Mouse (Mus musculus) limb, embryonic 14.5 days (tissue): Measurements from ENCODE around the gene E430018J23Rik. TPM values are rescaled to one million over a fixed set of nuclear protein-coding genes. Genes with fewer than 3 reads are reported as not detected.
A peak's percentile ranks its signal among the peaks of the same experiment; 100 is the strongest.
"Not testable (repeated sequence)": the region's sequence is repeated elsewhere in the genome, so short reads cannot be mapped to it uniquely, and the experiment has no call there.

Source experiments
- ATAC-seq: fragments of 200-750 bp; cut with Nextera tagmentation; 2 replicates; pipeline ENCODE4 v1.8.0; 2017; ENCODE audit warnings: low read depth, moderate number of reproducible peaks, moderate TSS enrichment; ENCODE audit not compliant: low FRiP score
- DNase-seq: peaks from one replicate; pipeline ENCODE4 v3.0.0-alpha.2; 2015; ENCODE audit warnings: low spot score
- H3K27ac ChIP-seq: fragments of 300-500 bp; sonication (generic); replicated peaks from 2 replicates; pipeline ENCODE4 v1.5.1; 2014; ENCODE audit warnings: low read depth, mild to moderate bottlenecking, low read length, moderate library complexity, mixed read lengths
- H3K27me3 ChIP-seq: fragments of 300-500 bp; sonication (generic); 2 replicates; pipeline ENCODE4 v1.6.1; 2014; ENCODE audit warnings: low read length, mixed read lengths; ENCODE audit not compliant: control insufficient read depth, insufficient read depth
- H3K36me3 ChIP-seq: fragments of 300-500 bp; sonication (generic); 2 replicates; pipeline ENCODE4 v1.6.1; 2014; ENCODE audit warnings: mild to moderate bottlenecking, low read length, moderate library complexity, mixed read lengths; ENCODE audit not compliant: control insufficient read depth, insufficient read depth
- H3K4me1 ChIP-seq: fragments of 300-500 bp; sonication (generic); 2 replicates; pipeline ENCODE4 v1.6.1; 2014; ENCODE audit warnings: antibody characterized with exemption, low read length, mixed read lengths; ENCODE audit not compliant: control insufficient read depth, insufficient read depth
- H3K4me2 ChIP-seq: fragments of 300-500 bp; sonication (generic); replicated peaks from 2 replicates; pipeline ENCODE4 v1.6.1; 2014; ENCODE audit warnings: low read depth, mild to moderate bottlenecking, low read length, moderate library complexity; ENCODE audit not compliant: severe bottlenecking
- H3K4me3 ChIP-seq: fragments of 300-500 bp; sonication (generic); replicated peaks from 2 replicates; pipeline ENCODE4 v1.5.1; 2014; ENCODE audit warnings: low read length
- H3K9ac ChIP-seq: fragments of 300-500 bp; sonication (generic); 2 replicates; pipeline ENCODE4 v1.6.1; 2014; ENCODE audit warnings: mild to moderate bottlenecking, low read depth, low read length, moderate library complexity; ENCODE audit not compliant: severe bottlenecking
- H3K9me3 ChIP-seq: fragments of 300-500 bp; sonication (generic); 2 replicates; pipeline ENCODE4 v1.6.1; 2016; ENCODE audit warnings: low read length; ENCODE audit not compliant: control insufficient read depth
- POLR2A ChIP-seq: fragments of 200-500 bp; IDR thresholded peaks from 2 replicates; pipeline ENCODE4 v1.8.0; 2012; ENCODE audit warnings: inconsistent platforms, mild to moderate bottlenecking, moderate library complexity, borderline replicate concordance; ENCODE audit not compliant: insufficient read depth, insufficient read length; ENCODE audit errors: extremely low read depth
- WGBS: fragments of 180-500 bp; shearing (Covaris S2); extraction: QIAGEN DNeasy Blood & Tissue Kit; methylation state at CpG from one replicate; pipeline ENCODE4 v1.1.7; 2014; 5-methylcytosine and 5-hydroxymethylcytosine counted together
- polyA plus RNA-seq, 2 experiments: library from polyadenylated mRNA; depleted of rRNA in 1 of 2; stranded (reverse) in 1 of 2; unstranded in 1 of 2; fragments of >200 nt; fragmentation: Nextera tagmentation in 1 of 2; extraction: Ambion mirVana in 1 of 2; gene quantifications; 2 replicates each; pipeline versions ENCODE4 v1.2.1 to v1.2.3; 2012 to 2014

The E430018J23Rik gene
- polyA plus RNA-seq, 2 experiments, result 7.3 to 8.8 TPM

DNA sequence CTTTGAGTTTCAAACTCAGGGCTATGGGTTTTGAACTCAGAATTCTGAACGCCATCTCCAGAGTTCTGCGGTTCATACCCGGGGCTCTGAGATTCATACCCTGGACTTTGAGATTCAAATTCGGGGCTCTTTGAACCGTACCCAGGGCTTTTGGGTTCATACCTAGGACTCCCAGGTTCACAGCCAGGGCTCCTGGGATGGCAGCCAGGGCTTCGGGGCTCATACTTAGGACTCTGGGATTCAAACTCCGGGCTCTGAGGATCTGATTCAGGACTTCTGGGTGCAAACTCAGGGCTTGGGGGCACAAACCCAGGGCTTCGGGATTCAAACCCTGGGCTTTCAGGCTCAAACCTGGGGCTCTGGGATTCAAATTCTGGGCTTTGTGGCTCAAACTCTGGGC, 49.1 kb downstream of the E430018J23Rik start:
- no peak overlapping the region for H3K27ac ChIP-seq

DNA sequence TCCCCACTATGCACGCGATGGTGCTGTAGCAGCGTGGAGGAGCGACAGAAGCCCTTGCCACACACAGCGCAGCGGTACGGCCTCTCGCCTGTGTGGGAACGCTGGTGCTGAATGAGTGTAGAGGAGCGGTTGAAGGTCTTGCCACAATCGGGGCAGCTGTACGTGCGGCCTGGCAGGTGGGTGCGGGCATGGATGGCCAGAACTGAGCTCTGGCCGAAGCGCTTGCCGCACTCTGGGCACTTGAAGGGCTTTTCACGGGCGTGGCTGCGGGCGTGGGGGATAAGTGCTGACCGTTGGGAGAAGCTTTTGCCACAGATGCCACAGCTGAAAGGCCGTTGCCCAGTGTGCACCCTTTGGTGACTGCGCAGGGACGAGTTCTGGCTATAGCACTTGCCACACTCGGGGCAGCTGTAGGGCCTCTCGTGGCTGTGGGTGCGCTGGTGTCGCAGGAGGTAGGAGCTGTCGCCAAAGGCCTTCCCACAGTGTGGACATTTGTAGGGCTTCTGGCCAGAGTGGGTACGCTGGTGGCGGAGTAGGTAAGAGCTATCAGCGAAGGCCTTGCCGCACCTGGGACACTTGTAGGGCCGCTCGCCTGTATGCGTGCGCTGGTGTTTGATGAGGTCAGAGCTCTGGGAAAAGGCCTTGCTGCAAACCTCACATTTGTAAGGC, 49.9 kb downstream of the E430018J23Rik start:
- WGBS, result 94% methylated on average over 38 of the region's 38 CpGs
- ATAC-seq (no peak), DNase-seq (no peak)
- Histone ChIP-seq H3K9ac (no peak overlapping the region), H3K9me3 (no peaks in the 10 kb centered on the region), H3K27ac (no peak overlapping the region), H3K36me3 (peaks cover 26% of the 10 kb centered on the region), H3K4me1 (peaks cover 8% of the 10 kb centered on the region), H3K4me3 (no peak overlapping the region), H3K27me3 (no peaks in the 10 kb centered on the region), H3K4me2 (no peak overlapping the region)
- no peak for TF ChIP-seq POLR2A

More for the DNA sequence above, 49.1 kb downstream of the E430018J23Rik start:
- Histone ChIP-seq H3K9ac (peak overlapping the region; percentile 91; the same call in 1 of the 2 replicates), H3K27me3 (no peaks in the 10 kb centered on the region), H3K4me2 (peak overlapping the region; percentile 83), H3K36me3 (peaks cover 26% of the 10 kb centered on the region), H3K4me3 (peak overlapping the region; percentile 97), H3K4me1 (peaks cover 8% of the 10 kb centered on the region), H3K9me3 (no peaks in the 10 kb centered on the region)
- 88% methylated on average over 8 of the region's 8 CpGs for WGBS
- no peak for ATAC-seq
- no peak for DNase-seq
- TF ChIP-seq POLR2A, result no peak

DNA sequence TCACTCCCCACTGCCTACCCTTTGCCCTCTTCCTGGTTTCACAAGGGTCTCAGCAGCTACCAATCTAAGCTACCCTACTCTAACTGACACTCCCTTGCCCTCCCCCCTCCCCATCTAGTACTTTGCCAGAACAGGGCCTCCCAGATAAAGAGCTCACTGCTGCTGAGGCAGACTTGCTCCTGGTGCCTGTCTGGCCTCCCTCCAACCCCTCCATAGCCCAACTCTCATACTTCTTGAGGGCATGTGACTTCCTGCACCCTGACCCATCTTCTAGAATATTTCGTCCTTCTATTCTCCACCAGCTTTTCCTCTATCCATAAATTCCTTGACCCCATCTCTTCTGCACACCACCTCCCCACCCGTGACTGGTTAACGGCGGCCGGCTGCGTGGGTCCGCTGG, 50.5 kb downstream of the E430018J23Rik start:
- no peak overlapping the region for H3K4me2 ChIP-seq
- no peak for TF ChIP-seq POLR2A
- H3K4me3 ChIP-seq, result no peak overlapping the region
- peaks cover 26% of the 10 kb centered on the region for H3K36me3 ChIP-seq
- no peaks in the 10 kb centered on the region for H3K9me3 ChIP-seq
- no peak overlapping the region for H3K27ac ChIP-seq
- WGBS, result 94% methylated on average over 7 of the region's 7 CpGs
- ATAC-seq, result no peak
- no peaks in the 10 kb centered on the region for H3K27me3 ChIP-seq
- H3K4me1 ChIP-seq, result peaks cover 8% of the 10 kb centered on the region
- DNase-seq, result no peak
- H3K9ac ChIP-seq, result no peak overlapping the region

DNA sequence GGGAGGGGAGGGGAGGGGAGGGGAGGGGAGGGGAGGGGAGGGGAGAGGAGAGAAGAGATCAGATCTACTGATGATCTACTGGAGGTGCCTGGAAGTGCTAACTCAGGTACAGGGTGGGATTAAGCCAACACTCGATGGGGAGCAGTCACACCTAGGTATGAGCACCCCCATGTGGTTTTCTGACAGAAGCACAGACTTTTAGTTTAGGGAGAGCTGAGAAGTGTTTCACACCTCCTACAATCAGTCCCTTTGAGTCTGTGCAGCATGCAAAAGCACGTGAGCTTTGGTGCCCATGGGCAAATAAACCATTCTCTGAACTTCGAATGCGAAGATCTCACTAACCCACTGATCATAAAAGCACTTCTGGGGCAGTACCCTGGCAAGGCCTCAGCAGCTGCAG, 51.1 kb downstream of the E430018J23Rik start:
- peaks cover 8% of the 10 kb centered on the region for H3K4me1 ChIP-seq
- DNase-seq (no peak), ATAC-seq (no peak)
- H3K27me3 ChIP-seq, result no peaks in the 10 kb centered on the region
- H3K4me3 ChIP-seq, result no peak overlapping the region
- H3K9ac ChIP-seq, result no peak overlapping the region
- no peaks in the 10 kb centered on the region for H3K9me3 ChIP-seq
- TF ChIP-seq POLR2A, result no peak
- whole genome bisulfite sequencing, result 60% methylated on average over 4 of the region's 4 CpGs
- H3K4me2 ChIP-seq, result no peak overlapping the region
- H3K36me3 ChIP-seq, result peaks cover 26% of the 10 kb centered on the region
- H3K27ac ChIP-seq, result no peak overlapping the region

- H3K36me3 ChIP-seq, result peaks cover 26% of the 10 kb centered on the region
- WGBS, result 91% methylated on average over 6 of the region's 6 CpGs
- H3K4me2 ChIP-seq, H3K9ac ChIP-seq, H3K27me3 ChIP-seq, H3K9me3 ChIP-seq, ATAC-seq, H3K4me3 ChIP-seq, DNase-seq, H3K4me1 ChIP-seq, H3K27ac ChIP-seq: not testable (repeated sequence)
Observed at GRCm38 (mm10) chr7:127341861-127342260, 51.6 kb downstream of the E430018J23Rik start.

DNA sequence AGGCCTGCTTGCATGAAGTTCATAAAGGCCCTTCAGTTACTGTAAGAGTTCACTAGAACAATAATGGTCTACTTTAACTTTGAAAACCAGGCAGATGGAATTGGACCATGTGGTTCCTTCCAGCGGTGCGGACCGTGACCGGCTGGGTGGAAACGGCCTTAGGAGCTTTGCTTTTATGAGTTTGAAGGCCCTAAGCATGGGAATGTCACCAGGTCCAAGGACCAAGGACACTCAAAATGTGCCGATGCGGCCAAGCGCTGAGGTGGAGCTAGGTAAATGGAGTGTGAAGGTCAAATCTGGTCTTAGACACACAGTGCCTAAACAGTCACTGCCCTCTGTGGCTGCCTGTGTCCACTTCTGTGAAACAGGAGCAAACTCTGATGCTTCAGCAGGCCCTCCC, 52.1 kb downstream of the E430018J23Rik start:
- H3K4me1 ChIP-seq, result peaks cover 3% of the 10 kb centered on the region; the same call in 1 of the 2 replicates
- no peaks in the 10 kb centered on the region for H3K27me3 ChIP-seq
- TF ChIP-seq POLR2A, result no peak
- DNase-seq (no peak), ATAC-seq (no peak)
- H3K4me2 ChIP-seq, result no peak overlapping the region
- no peak overlapping the region for H3K27ac ChIP-seq
- H3K36me3 ChIP-seq, result peaks cover 26% of the 10 kb centered on the region
- no peak overlapping the region for H3K9ac ChIP-seq
- WGBS, result 94% methylated on average over 8 of the region's 8 CpGs
- H3K9me3 ChIP-seq, result no peaks in the 10 kb centered on the region
- H3K4me3 ChIP-seq, result no peak overlapping the region

Other genes starting within 250 kb of the E430018J23Rik start
- 84.2 and 110 TPM in 2 replicates for gene Cd2bp2, start 197.6 kb downstream of the E430018J23Rik start, polyA plus RNA-seq (2012; rRNA removed)
- 54.2 and 61.0 TPM in 2 replicates for gene Cd2bp2, start 197.6 kb downstream of the E430018J23Rik start, polyA plus RNA-seq (2014; fragmentation: Nextera tagmentation; extraction: Ambion mirVana)
- 40.8 and 46.8 TPM in 2 replicates for gene Tbc1d10b, start 185.2 kb downstream of the E430018J23Rik start, polyA plus RNA-seq (2012; rRNA removed)
- gene Tbc1d10b, start 185.2 kb downstream of the E430018J23Rik start, polyA plus RNA-seq (2014; fragmentation: Nextera tagmentation; extraction: Ambion mirVana), result 27.1 and 29.3 TPM in 2 replicates
- 555 and 1,104 TPM in 2 replicates for gene Mylpf, start 184.7 kb downstream of the E430018J23Rik start, polyA plus RNA-seq (2012; rRNA removed)
- gene Mylpf, start 184.7 kb downstream of the E430018J23Rik start, polyA plus RNA-seq (2014; fragmentation: Nextera tagmentation; extraction: Ambion mirVana), result 413 and 609 TPM in 2 replicates
- 22.5 and 24.9 TPM in 2 replicates for gene Zfp553, start 160.6 kb downstream of the E430018J23Rik start, polyA plus RNA-seq (2012; rRNA removed)
- gene Zfp553, start 160.6 kb downstream of the E430018J23Rik start, polyA plus RNA-seq (2014; fragmentation: Nextera tagmentation; extraction: Ambion mirVana), result 19.4 and 20.1 TPM in 2 replicates
- gene Sept1, start 160.5 kb downstream of the E430018J23Rik start, polyA plus RNA-seq (2012; rRNA removed), result 14.9 and 22.2 TPM in 2 replicates
- 15.3 and 18.6 TPM in 2 replicates for gene Sept1, start 160.5 kb downstream of the E430018J23Rik start, polyA plus RNA-seq (2014; fragmentation: Nextera tagmentation; extraction: Ambion mirVana)
- gene Zfp771, start 149.4 kb downstream of the E430018J23Rik start, polyA plus RNA-seq (2012; rRNA removed), result 115 and 161 TPM in 2 replicates
- 66.2 and 71.2 TPM in 2 replicates for gene Zfp771, start 149.4 kb downstream of the E430018J23Rik start, polyA plus RNA-seq (2014; fragmentation: Nextera tagmentation; extraction: Ambion mirVana)
- gene Dctpp1, start 132.9 kb downstream of the E430018J23Rik start, polyA plus RNA-seq (2012; rRNA removed), result 100 and 120 TPM in 2 replicates
- gene Dctpp1, start 132.9 kb downstream of the E430018J23Rik start, polyA plus RNA-seq (2014; fragmentation: Nextera tagmentation; extraction: Ambion mirVana), result 169 and 177 TPM in 2 replicates
- gene Sephs2, start 119.6 kb downstream of the E430018J23Rik start, polyA plus RNA-seq (2012; rRNA removed), result 22.2 and 24.3 TPM in 2 replicates
- 74.7 and 79.3 TPM in 2 replicates for gene Sephs2, start 119.6 kb downstream of the E430018J23Rik start, polyA plus RNA-seq (2014; fragmentation: Nextera tagmentation; extraction: Ambion mirVana)
- 1.5 and 2.0 TPM in 2 replicates for gene Itgal, start 97.4 kb downstream of the E430018J23Rik start, polyA plus RNA-seq (2012; rRNA removed)
- 0.88 and 1.2 TPM in 2 replicates for gene Itgal, start 97.4 kb downstream of the E430018J23Rik start, polyA plus RNA-seq (2014; fragmentation: Nextera tagmentation; extraction: Ambion mirVana)
- 38.4 and 51.9 TPM in 2 replicates for gene Zfp768, start 48.0 kb downstream of the E430018J23Rik start, polyA plus RNA-seq (2012; rRNA removed)
- gene Zfp768, start 48.0 kb downstream of the E430018J23Rik start, polyA plus RNA-seq (2014; fragmentation: Nextera tagmentation; extraction: Ambion mirVana), result 5.5 and 5.9 TPM in 2 replicates
- 7.3 and 8.0 TPM in 2 replicates for gene Zfp747, start 17.6 kb downstream of the E430018J23Rik start, polyA plus RNA-seq (2012; rRNA removed)
- 7.0 and 7.2 TPM in 2 replicates for gene Zfp747, start 17.6 kb downstream of the E430018J23Rik start, polyA plus RNA-seq (2014; fragmentation: Nextera tagmentation; extraction: Ambion mirVana)
- gene 9130019O22Rik, start 6.5 kb downstream of the E430018J23Rik start, polyA plus RNA-seq (2012; rRNA removed), result 3.5 and 3.9 TPM in 2 replicates
- 4.5 and 6.4 TPM in 2 replicates for gene 9130019O22Rik, start 6.5 kb downstream of the E430018J23Rik start, polyA plus RNA-seq (2014; fragmentation: Nextera tagmentation; extraction: Ambion mirVana)
- gene Zfp764, start 13.2 kb upstream of the E430018J23Rik start, polyA plus RNA-seq (2012; rRNA removed), result 7.8 and 8.8 TPM in 2 replicates
- 8.4 and 9.1 TPM in 2 replicates for gene Zfp764, start 13.2 kb upstream of the E430018J23Rik start, polyA plus RNA-seq (2014; fragmentation: Nextera tagmentation; extraction: Ambion mirVana)
- gene Zfp688, start 28.4 kb upstream of the E430018J23Rik start, polyA plus RNA-seq (2012; rRNA removed), result 18.6 and 24.8 TPM in 2 replicates
- gene Zfp688, start 28.4 kb upstream of the E430018J23Rik start, polyA plus RNA-seq (2014; fragmentation: Nextera tagmentation; extraction: Ambion mirVana), result 24.3 and 25.2 TPM in 2 replicates
- gene Zfp689, start 55.5 kb upstream of the E430018J23Rik start, polyA plus RNA-seq (2012; rRNA removed), result 10.2 and 14.7 TPM in 2 replicates
- 7.7 and 10.5 TPM in 2 replicates for gene Zfp689, start 55.5 kb upstream of the E430018J23Rik start, polyA plus RNA-seq (2014; fragmentation: Nextera tagmentation; extraction: Ambion mirVana)
- gene Prr14, start 66.0 kb upstream of the E430018J23Rik start, polyA plus RNA-seq (2012; rRNA removed), result 65.8 and 86.0 TPM in 2 replicates
- 43.7 and 49.7 TPM in 2 replicates for gene Prr14, start 66.0 kb upstream of the E430018J23Rik start, polyA plus RNA-seq (2014; fragmentation: Nextera tagmentation; extraction: Ambion mirVana)
- gene Fbrs, start 85.6 kb upstream of the E430018J23Rik start, polyA plus RNA-seq (2012; rRNA removed), result 49.8 and 57.2 TPM in 2 replicates
- gene Fbrs, start 85.6 kb upstream of the E430018J23Rik start, polyA plus RNA-seq (2014; fragmentation: Nextera tagmentation; extraction: Ambion mirVana), result 17.3 and 21.1 TPM in 2 replicates
- gene Srcap, start 118.4 kb upstream of the E430018J23Rik start, polyA plus RNA-seq (2012; rRNA removed), result 21.4 and 37.2 TPM in 2 replicates
- gene Srcap, start 118.4 kb upstream of the E430018J23Rik start, polyA plus RNA-seq (2014; fragmentation: Nextera tagmentation; extraction: Ambion mirVana), result 44.1 and 54.8 TPM in 2 replicates
- gene Gm42715, start 126.0 kb upstream of the E430018J23Rik start, polyA plus RNA-seq (2012; rRNA removed), result 17.4 and 19.6 TPM in 2 replicates
- 15.0 and 17.0 TPM in 2 replicates for gene Gm42715, start 126.0 kb upstream of the E430018J23Rik start, polyA plus RNA-seq (2014; fragmentation: Nextera tagmentation; extraction: Ambion mirVana)
- gene Tmem265, start 167.8 kb upstream of the E430018J23Rik start, polyA plus RNA-seq (2012; rRNA removed), result 2.4 and 4.5 TPM in 2 replicates
- gene Tmem265, start 167.8 kb upstream of the E430018J23Rik start, polyA plus RNA-seq (2014; fragmentation: Nextera tagmentation; extraction: Ambion mirVana), result 7.1 and 9.3 TPM in 2 replicates
- 99.1 and 103 TPM in 2 replicates for gene Phkg2, start 179.7 kb upstream of the E430018J23Rik start, polyA plus RNA-seq (2012; rRNA removed)
- 36.3 and 41.9 TPM in 2 replicates for gene Phkg2, start 179.7 kb upstream of the E430018J23Rik start, polyA plus RNA-seq (2014; fragmentation: Nextera tagmentation; extraction: Ambion mirVana)
- 9.7 and 10.6 TPM in 2 replicates for gene Ccdc189, start 195.0 kb upstream of the E430018J23Rik start, polyA plus RNA-seq (2012; rRNA removed)
- gene Ccdc189, start 195.0 kb upstream of the E430018J23Rik start, polyA plus RNA-seq (2014; fragmentation: Nextera tagmentation; extraction: Ambion mirVana), result 5.4 and 8.1 TPM in 2 replicates
- gene Rnf40, start 195.1 kb upstream of the E430018J23Rik start, polyA plus RNA-seq (2012; rRNA removed), result 49.1 and 51.9 TPM in 2 replicates
- gene Rnf40, start 195.1 kb upstream of the E430018J23Rik start, polyA plus RNA-seq (2014; fragmentation: Nextera tagmentation; extraction: Ambion mirVana), result 42.5 and 49.5 TPM in 2 replicates
- 23.8 and 24.5 TPM in 2 replicates for gene Zfp629, start 222.2 kb upstream of the E430018J23Rik start, polyA plus RNA-seq (2012; rRNA removed)
- gene Zfp629, start 222.2 kb upstream of the E430018J23Rik start, polyA plus RNA-seq (2014; fragmentation: Nextera tagmentation; extraction: Ambion mirVana), result 13.9 and 19.2 TPM in 2 replicates